Comparison of ENCODE assay signal across 23 mouse cellular contexts in the genomic region with DNA sequence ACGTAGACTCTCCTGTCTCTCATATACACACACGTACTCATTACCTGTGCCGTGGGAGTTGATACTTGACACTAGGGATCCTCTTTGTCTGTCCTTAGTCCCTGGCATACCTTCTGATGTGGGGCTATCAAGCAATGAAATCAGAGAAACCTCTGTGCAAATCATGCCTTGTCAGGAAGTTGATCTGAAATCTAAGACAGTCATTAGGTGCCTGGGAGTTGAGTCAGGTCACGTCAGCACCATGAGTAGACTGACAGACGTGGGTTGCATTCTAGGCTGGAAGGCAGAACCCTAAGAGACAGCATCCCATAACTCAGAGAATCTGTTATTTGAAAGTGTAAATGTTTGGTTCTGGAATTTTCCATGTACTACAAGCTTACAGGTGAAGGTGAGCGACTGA.
"Had no signal": no experiment of that assay in that cellular context is flagged by ENCODE, and none has a peak within 500 bp of the region (broad histone marks: within the 10 kb centered on the region; RNA-seq: fewer than 3 reads in every experiment).

No protein-coding gene starts in this region.

- ATAC-seq: intestine, embryonic 15.5 days; intestine, postnatal 0 days; liver, embryonic 12.5 days had no signal

- DNase-seq: gastrocnemius, postnatal 10 days; gastrocnemius, postnatal 25 days; heart, adult 18-20 months; heart, postnatal 14 days; heart, postnatal 36 days; kidney, adult 18-20 months; kidney, adult 8-10 months; kidney, postnatal 10 days; kidney, postnatal 25 days; kidney, postnatal 4 days; left cerebral cortex, postnatal 4 days had no signal

- H3K27ac ChIP-seq: heart, embryonic 13.5 days; heart, embryonic 15.5 days; hindbrain, embryonic 13.5 days; hindbrain, embryonic 15.5 days; intestine, embryonic 15.5 days; left cerebral cortex, adult 2 months; limb, embryonic 13.5 days; limb, embryonic 15.5 days; liver, embryonic 12.5 days; liver, embryonic 14.5 days had no signal

- H3K4me3 ChIP-seq: heart, embryonic 13.5 days; heart, embryonic 15.5 days; hindbrain, embryonic 13.5 days; hindbrain, embryonic 15.5 days; intestine, embryonic 15.5 days; layer of hippocampus, adult 2 months; left cerebral cortex, adult 2 months; limb, embryonic 13.5 days; limb, embryonic 15.5 days; liver, embryonic 12.5 days had no signal
